Mouse (Mus musculus) liver, embryonic 14.5 days (tissue): ENCODE measurements around the gene Gga1. TPM values are rescaled to one million over a fixed set of nuclear protein-coding genes. Genes with fewer than 3 reads are reported as not detected.

Source experiments
- ATAC-seq: fragments of 200-750 bp; cut with Nextera tagmentation; 2 replicates; pipeline ENCODE4 v1.8.0; 2017; ENCODE audit warnings: moderate number of reproducible peaks, mild to moderate bottlenecking, moderate library complexity; ENCODE audit not compliant: insufficient read depth
- DNase-seq, 3 experiments: peaks; one replicate each; pipeline ENCODE4 v3.0.0-alpha.2; 2012 to 2013; ENCODE audit warnings: low read depth in 3 of 3, low spot score in 3 of 3
- H3K27ac ChIP-seq: fragments of 300-500 bp; sonication (generic); 2 replicates; pipeline ENCODE4 v1.5.1; 2014; ENCODE audit warnings: moderate library complexity, mild to moderate bottlenecking, control low read depth, inconsistent platforms
- H3K27me3 ChIP-seq: fragments of 300-500 bp; sonication (generic); 2 replicates; pipeline ENCODE4 v1.6.1; 2014; ENCODE audit warnings: mild to moderate bottlenecking, low read length, moderate library complexity; ENCODE audit not compliant: control insufficient read depth, insufficient read depth
- H3K36me3 ChIP-seq: fragments of 300-500 bp; sonication (generic); replicated peaks from 2 replicates; pipeline ENCODE4 v1.6.1; 2014; ENCODE audit warnings: low read depth; ENCODE audit not compliant: control insufficient read depth, insufficient read depth
- H3K4me1 ChIP-seq, 2 experiments: fragments of 200-500 bp in 1 of 2; fragments of 300-500 bp in 1 of 2; sonication (generic) in 1 of 2; replicated peaks; 2 replicates each; pipeline ENCODE4 v1.6.1; 2012 to 2014; ENCODE audit warnings: antibody characterized with exemption in 1 of 2, inconsistent platforms in 1 of 2, low read length in 1 of 2; ENCODE audit not compliant: control insufficient read depth in 2 of 2, insufficient read depth in 2 of 2
- H3K4me2 ChIP-seq: fragments of 300-500 bp; sonication (generic); 2 replicates; pipeline ENCODE4 v1.6.1; 2014; ENCODE audit warnings: low read depth, mild to moderate bottlenecking, control low read depth, moderate library complexity
- H3K4me3 ChIP-seq, 2 experiments: fragments of 200-500 bp in 1 of 2; fragments of 300-500 bp in 1 of 2; sonication (generic) in 1 of 2; 2 replicates each; pipeline ENCODE4 v1.5.1; 2012 to 2014; ENCODE audit warnings: low read depth in 2 of 2, low read length in 2 of 2, mild to moderate bottlenecking in 2 of 2, control low read depth in 1 of 2, inconsistent platforms in 1 of 2, moderate library complexity in 1 of 2; ENCODE audit not compliant: insufficient read depth in 1 of 2
- H3K9ac ChIP-seq: fragments of 300-500 bp; sonication (generic); replicated peaks from 2 replicates; pipeline ENCODE4 v1.6.1; 2014; ENCODE audit warnings: mild to moderate bottlenecking, control low read depth, moderate library complexity
- H3K9me3 ChIP-seq: fragments of 300-500 bp; sonication (generic); 2 replicates; pipeline ENCODE4 v1.6.1; 2016; ENCODE audit warnings: low read length, mixed read lengths; ENCODE audit not compliant: control insufficient read depth
- CTCF ChIP-seq: IDR thresholded peaks from 2 replicates; pipeline ENCODE4 v1.5.1; 2016; ENCODE audit warnings: antibody characterized with exemption, low read depth, control low read depth
- EP300 ChIP-seq: IDR thresholded peaks from 2 replicates; pipeline ENCODE4 v1.6.1; 2016; ENCODE audit warnings: antibody characterized with exemption, low read depth
- WGBS: fragments of 180-500 bp; shearing (Covaris S2); extraction: QIAGEN DNeasy Blood & Tissue Kit; methylation state at CpG from one replicate; pipeline ENCODE4 v1.1.7; 2014; ENCODE audit not compliant: insufficient replicate concordance; 5-methylcytosine and 5-hydroxymethylcytosine counted together
- polyA plus RNA-seq, 2 experiments: library from polyadenylated mRNA; depleted of rRNA in 1 of 2; stranded (reverse) in 1 of 2; unstranded in 1 of 2; fragments of >200 nt; fragmentation: Nextera tagmentation in 1 of 2; extraction: Ambion mirVana in 1 of 2; gene quantifications; 2 replicates each; pipeline versions ENCODE4 v1.2.1 to v1.2.3; 2012 to 2014

Gene Gga1
- polyA plus RNA-seq, 2 experiments = 13.6 to 16.6 TPM

GRCm38 (mm10) chr15:78857009-78857408 lies 20.0 kb upstream of the Gga1 start:
- Histone ChIP-seq H3K36me3 (no peaks in the 10 kb centered on the region), H3K9me3 (no peaks in the 10 kb centered on the region), H3K9ac (no peak overlapping the region), H3K27me3 (no peaks in the 10 kb centered on the region), H3K4me3 (no peak overlapping the region), H3K4me1 (peaks cover 0 to 9% of the 10 kb centered on the region in 2 experiments; a peak in 3 of 4 replicates), H3K27ac (no peak overlapping the region), H3K4me2 (no peak overlapping the region)
- DNase-seq (no peak), ATAC-seq (no peak)
- TF ChIP-seq CTCF (no peak), EP300 (no peak)
- 61% methylated on average over 7 of the region's 7 CpGs for WGBS

DNA sequence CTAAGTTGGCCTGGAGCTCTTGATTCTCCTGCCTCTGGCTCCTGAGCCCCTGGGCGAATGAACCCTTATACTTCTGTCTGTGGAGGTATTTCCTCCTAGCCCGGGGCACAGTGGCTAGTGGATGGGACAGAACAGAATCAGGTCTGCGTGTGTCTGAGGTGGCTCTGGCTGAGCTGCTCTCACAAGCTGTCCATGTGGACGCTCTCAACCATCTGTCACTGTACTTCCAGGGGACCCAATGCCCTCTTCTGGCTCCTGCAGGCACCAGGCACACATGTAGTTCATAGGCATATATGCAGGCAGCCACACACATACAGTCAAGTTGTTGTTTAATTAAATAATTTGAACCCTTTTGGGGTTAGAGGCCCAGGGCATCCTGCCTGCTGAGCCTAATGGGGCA lies 17.7 kb upstream of the Gga1 start:
- WGBS = 46% methylated on average over 4 of the region's 4 CpGs
- Histone ChIP-seq H3K9me3 (no peaks in the 10 kb centered on the region), H3K4me2 (no peak overlapping the region), H3K27me3 (no peaks in the 10 kb centered on the region), H3K36me3 (no peaks in the 10 kb centered on the region), H3K4me3 (no peak overlapping the region), H3K9ac (no peak overlapping the region), H3K27ac (no peak overlapping the region), H3K4me1 (peaks cover 0 to 10% of the 10 kb centered on the region in 2 experiments; a peak in 3 of 4 replicates)
- TF ChIP-seq CTCF (no peak), EP300 (no peak)
- ATAC-seq = no peak
- no peak for DNase-seq

GRCm38 (mm10) chr15:78859714-78860113 lies 17.3 kb upstream of the Gga1 start:
- Histone ChIP-seq H3K27ac (no peak overlapping the region), H3K9me3 (no peaks in the 10 kb centered on the region), H3K27me3 (no peaks in the 10 kb centered on the region), H3K4me1 (peaks cover 0 to 10% of the 10 kb centered on the region in 2 experiments; a peak in 3 of 4 replicates), H3K4me2 (no peak overlapping the region), H3K9ac (no peak overlapping the region), H3K36me3 (no peaks in the 10 kb centered on the region), H3K4me3 (no peak overlapping the region)
- 15% methylated on average over 6 of the region's 6 CpGs for WGBS
- ATAC-seq (no peak), DNase-seq (no peak)
- TF ChIP-seq EP300 = no peak
- no peak for TF ChIP-seq CTCF

DNA sequence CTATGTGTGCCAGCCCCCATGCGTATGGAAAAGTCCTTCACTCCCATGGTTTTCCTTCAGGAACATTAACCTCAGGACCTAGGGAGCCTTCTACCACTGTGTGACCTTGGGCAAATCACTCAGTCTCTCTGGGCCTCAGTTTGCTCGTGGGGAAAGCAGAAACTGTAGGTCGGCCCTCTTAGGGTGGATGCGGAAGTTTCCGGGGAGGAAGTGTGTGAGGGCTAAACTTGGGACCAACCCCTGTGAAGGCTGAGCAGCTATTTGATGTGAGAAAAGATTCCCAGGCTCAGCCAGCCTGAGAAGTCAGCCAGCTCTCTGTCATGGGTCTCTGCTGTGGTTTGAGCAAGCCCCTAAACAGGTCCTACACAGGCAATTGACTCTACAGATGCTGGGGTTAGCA lies 14.7 kb upstream of the Gga1 start:
- Histone ChIP-seq H3K36me3 (no peaks in the 10 kb centered on the region), H3K4me2 (no peak overlapping the region), H3K4me3 (no peak overlapping the region), H3K9me3 (no peaks in the 10 kb centered on the region), H3K4me1 (peaks cover 0 to 10% of the 10 kb centered on the region in 2 experiments; a peak in 3 of 4 replicates), H3K27me3 (no peaks in the 10 kb centered on the region), H3K9ac (no peak overlapping the region), H3K27ac (no peak overlapping the region)
- no peak for DNase-seq
- no peak for ATAC-seq
- TF ChIP-seq EP300 (no peak), CTCF (no peak)
- 58% methylated on average over 5 of the region's 5 CpGs for WGBS

DNA sequence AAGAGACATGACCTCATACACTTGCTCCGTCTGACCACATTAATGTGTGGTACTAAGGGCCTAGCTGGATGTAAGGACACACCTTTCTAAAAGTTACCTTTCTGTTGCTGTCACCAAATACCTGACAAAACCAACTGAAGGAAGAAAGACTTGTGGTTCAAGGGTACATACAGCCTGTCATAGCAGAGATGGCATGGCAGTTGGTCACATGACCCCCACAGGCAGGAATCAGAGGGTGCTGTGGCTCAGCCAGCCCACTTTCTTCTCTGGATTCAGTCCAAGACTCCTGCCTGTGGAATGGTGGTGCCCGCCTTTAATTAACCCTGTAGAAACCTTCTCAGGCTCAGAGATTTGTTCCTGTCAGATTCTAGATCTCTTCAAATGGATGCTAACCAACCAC lies 13.8 kb upstream of the Gga1 start:
- TF ChIP-seq CTCF (no peak), EP300 (no peak)
- no peak overlapping the region for H3K4me2 ChIP-seq
- ATAC-seq = no peak
- H3K4me3 ChIP-seq = no peak overlapping the region
- no peak overlapping the region for H3K27ac ChIP-seq
- H3K36me3 ChIP-seq = no peaks in the 10 kb centered on the region
- H3K9ac ChIP-seq = no peak overlapping the region
- no peaks in the 10 kb centered on the region for H3K9me3 ChIP-seq
- 62% methylated on average over 2 of the region's 2 CpGs for WGBS
- no peaks in the 10 kb centered on the region for H3K27me3 ChIP-seq
- DNase-seq = no peak
- H3K4me1 ChIP-seq = peaks cover 0 to 10% of the 10 kb centered on the region in 2 experiments; a peak in 3 of 4 replicates
